Mouse (Mus musculus) lung, adult 18-20 months (tissue): ENCODE data around the gene Atpaf2.

Source experiments
- DNase-seq, 2 experiments: peaks; one replicate each; pipeline ENCODE4 v3.0.0; 2022; ENCODE audit warnings: mixed read lengths in 2 of 2

Atpaf2 gene

DNA sequence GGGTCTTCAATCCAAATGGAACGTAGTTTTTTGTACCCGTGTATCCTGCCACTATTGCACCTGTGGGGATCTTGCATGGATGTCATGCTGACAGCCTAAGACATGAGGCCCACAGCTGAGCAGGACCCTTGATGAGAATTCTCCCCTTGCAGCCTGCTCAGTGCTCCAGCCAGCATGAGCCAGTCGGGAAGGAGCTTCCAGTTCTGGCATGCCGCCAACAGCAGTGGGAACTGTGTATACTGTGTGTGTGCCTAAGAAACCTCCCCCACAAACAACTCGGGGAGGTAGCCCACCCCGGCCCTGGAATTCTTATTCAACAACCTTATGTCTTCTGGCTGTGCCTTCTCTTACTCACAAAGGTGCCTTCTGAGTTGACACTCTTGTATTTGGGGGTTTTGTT is 21.7 kb downstream of the Atpaf2 start:
- peak in 1 of 2 experiments; percentile 10 for DNase-seq

DNA sequence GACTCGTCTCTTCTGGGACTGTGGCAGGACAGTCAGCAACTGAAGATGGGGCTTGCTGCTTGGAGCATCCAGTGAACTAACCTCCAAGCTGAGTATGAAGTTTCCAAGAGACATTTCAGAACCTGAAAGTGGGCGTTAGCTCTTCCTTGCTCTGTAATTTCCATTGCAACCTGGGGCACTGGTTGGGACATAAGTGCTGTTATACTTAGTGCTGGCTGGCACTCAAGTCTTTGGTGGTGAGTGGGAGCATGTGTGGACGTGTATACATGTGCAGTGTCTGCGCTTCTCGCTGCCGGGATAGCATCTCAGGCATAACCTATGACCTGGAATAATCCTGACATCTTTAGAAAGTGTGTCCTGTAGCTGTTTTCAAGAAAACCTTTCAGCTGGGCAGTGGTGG is 26.9 kb downstream of the Atpaf2 start:
- DNase-seq = no peak

DNA sequence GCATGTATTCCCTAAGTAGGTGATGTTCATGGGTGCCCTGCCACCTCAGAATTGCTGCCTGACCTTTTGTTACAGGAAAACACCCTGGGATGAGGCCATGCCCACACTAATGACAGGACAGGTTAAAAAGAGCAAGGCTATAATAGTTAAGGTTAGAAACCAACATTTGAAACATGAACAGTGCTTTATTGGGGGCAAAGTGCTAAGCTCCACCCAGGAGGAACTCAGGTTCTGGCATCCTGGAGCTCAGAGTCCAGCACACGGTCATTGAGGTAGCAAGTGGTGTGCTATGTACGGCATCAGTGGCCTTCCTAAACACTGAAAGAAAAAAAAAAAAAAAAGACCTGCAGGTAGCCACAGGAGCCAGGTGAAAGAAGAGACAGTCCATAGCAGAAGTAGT is 30.3 kb downstream of the Atpaf2 start:
- DNase-seq = no peak

DNA sequence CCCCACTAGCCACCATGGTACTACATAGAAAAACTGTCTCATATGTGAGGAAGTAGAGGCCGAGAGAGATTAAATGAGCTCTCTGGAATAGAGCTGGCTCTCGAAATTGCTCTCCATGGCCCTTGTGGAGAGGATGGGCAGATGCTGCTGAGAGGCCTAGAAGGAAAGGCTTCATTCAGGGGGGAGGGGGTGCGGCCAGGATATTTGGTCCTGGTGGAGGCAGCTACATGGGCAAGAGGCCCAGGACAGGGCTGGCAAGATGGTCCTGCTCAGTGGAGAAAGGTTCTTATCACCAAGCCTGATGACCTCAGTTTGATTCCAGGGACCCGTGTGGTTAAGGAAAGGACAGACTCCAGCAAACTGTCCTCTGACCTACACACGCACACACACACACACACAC is 32.3 kb downstream of the Atpaf2 start:
- no peak for DNase-seq

DNA sequence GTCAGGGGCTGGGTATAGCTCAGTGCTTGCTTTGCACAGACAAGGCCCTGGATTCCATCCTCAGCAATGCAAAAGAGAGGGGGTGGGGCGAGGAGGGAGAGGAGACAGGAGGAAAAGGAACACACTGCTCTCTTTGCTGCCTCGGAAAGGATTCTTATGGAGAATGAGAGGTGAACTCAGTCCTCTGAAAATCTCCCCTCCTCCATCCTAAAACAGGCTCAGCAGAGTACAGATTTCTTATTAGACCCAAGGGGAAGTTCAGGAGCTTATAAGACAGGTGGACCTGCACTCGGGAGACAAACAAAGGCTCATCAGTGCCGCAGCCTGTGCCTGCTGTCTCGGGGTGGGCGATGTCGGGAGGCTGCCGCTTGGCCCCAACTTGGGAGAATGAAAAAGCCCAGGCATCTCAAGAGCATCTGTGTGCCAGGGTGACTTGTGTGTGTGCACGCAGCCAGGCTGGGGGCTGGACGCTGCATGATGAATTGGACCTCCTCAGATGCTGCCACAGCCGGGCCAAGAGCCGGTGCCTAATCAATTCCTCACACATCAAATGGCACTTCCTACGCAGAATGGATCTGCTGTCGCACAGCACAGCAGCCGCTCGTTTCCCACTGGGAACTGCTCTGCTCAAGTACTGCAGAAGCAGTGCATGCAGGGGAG is 33.4 kb downstream of the Atpaf2 start:
- DNase-seq = no peak

DNA sequence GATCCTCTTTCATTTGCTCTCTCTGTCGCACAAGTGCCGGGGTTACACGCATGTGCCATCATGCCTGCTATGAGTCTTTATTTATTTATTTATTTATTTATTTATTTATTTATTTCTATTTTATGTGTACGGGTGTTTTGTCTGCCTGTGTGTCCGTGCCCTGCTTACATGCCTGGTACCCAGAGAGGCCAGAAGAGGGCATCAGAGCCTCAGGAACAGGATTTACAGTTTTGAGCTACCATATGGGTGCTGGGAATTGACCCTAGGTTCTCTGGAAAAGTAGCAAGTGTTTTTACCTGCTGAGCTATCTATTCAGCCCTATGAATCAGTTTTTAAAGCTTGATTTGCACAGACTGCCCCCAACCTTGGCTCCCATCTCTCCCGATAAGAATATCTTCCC is 34.7 kb downstream of the Atpaf2 start:
- no peak for DNase-seq

DNA sequence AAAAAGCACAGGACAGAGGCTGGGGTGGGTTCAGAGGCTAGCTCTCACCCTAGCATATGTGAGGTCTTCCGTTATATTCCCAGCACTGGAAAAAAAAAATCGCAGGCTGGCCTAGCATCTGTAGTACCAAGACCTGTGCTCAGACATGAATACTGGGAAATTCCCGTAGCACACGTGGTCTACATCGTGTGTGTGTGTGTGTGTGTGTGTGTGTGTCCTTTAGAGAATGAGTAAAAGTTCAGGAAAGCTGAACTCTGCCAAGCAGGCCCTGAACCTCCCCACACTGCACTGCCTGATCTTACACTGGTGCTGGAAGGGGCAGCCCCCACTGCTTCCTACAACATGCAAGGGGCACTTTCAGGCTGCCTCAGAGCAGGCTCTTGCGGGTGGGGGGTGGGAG is 43.8 kb downstream of the Atpaf2 start:
- DNase-seq = no peak

DNA sequence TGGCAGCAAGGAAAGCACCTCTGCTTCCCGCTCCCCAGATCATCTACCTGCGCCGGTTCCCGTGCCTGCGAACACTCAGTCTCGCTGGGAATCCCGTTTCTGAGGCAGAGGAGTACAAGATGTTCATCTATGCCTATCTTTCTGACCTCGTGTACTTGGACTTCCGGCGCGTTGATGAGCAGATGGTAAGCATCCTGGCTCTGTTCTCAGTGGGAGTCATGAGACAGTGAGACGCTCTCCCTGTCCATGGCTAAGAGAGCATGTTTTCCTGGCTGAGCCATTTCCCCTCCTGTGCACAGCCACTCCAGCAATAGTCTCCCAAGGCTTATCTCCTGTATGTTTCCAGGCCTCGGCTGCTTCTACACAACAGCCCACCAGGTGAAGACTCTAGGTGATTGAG is 47.8 kb downstream of the Atpaf2 start:
- DNase-seq = no peak

DNA sequence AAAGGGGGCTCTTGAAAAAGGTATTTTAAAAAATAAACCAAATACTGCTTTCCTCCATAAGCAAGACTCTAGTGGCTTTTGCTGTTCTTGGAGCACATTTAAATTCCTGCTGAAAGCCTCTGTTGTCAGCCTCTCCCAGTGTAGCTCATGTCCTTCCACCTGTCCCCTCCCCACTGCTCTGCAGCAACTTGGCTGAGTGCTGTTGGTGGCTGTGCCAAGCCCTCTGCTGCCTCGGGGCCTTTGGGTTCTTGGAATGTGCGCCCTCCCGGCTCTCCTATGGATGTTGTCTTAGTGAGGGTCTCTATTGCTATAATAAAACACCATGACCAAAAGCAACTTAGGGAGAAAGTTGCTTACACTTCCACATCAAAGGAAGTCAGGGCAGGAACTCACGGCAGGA is 48.8 kb downstream of the Atpaf2 start:
- no peak for DNase-seq

DNA sequence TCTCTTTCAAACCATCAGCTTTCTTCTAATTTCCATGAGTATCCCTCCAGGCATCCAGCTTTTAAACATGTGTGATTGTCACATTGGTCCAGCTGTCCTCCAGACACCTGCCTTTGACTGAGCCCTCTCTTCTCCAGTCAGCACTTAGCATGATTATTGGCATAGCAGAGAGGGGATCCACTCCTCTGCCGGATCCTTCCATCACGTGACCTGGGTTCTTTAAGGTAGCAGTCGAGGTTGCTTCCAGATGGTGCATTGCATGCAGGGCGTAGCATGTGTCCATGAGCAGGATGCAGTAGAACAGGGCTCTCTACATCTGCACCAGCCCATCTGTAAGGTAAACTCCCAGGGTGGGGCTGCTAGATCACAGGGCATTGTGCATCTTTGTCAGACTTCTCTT is 49.3 kb downstream of the Atpaf2 start:
- DNase-seq = no peak

DNA sequence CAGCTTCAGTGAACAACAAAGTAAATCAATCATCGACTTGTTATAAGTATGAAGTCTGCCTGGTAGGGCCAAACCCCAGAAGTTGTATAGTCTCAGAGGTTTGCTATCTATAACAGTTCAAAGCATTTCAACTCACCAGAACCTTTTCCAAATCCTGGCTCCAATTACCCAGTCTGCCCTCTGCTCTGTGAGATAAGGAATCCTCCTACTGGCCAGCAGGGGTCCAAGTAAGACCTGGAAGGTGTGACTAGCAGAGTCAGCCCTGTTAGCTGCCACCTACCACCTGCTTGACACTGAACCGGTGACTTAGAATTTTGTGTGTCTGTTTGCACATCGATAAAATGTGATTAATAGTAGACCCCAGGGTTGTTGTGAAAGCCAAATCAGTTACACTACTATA is 51.0 kb downstream of the Atpaf2 start:
- no peak for DNase-seq

DNA sequence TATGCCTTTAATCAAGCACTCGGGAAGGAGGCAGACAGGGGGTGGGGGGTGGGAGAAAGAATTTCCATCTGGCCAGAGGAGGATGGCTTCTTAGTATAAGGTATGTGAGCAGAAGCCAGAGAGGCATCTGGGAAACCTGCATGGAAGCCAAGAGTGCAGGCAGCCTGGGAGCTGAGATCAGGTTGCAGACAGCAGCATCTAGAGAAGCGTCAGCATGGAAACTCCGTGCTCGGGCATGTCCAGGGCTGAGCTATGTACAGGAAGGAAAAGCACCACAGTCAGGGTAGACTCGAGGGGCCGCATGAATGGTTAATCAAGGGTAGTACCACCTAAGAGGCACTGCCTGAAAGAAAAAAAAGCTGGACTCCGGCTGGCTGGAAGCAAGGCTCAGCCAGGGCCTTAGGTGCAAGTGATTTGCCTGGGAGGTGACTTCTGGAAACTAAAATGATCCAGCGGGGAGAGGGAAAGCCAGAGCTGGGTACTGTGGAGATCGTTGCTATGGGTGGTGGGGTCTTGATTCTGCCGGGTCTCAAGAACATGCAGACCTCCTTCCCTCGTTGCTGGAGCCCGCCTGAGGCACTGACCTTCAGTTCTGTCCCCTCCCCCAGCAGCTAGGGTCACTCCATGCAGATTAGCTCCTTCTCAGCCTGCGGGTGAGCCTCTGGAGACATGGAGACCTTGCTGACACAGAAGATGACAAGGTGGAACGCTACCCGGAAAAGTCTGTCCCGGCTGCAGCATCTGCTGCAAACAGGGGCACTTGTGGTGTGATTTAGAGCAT is 51.8 kb downstream of the Atpaf2 start:
- DNase-seq = no peak

DNA sequence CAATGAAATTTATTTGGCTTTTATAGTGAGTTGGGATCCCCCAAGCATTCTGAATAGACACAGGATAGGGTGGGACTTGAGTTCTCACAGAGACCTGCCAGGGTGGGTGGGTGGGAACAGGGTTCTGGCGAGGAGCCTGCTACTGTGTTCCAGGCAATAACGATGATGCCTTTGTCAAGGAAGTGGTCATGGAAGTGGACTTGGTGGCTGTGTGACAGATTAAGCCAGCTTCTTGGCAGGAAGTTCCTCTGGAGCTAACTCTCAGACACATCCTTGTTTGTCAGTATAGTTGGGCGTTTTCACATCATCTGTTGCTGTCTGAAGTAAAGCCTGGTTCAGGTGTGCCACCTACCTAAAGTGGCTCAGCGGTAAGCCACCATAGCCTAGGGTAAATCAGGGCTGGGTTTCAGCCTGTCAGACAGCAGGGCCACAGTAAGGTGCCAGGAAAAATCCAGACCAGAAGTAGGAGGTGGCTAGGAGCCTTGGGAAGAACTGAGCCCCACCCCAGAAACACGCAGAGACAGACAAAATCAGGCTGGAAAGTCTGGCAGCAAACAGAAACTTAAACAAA is 57.5 kb downstream of the Atpaf2 start:
- peak; percentile 25 to 32 for DNase-seq

DNA sequence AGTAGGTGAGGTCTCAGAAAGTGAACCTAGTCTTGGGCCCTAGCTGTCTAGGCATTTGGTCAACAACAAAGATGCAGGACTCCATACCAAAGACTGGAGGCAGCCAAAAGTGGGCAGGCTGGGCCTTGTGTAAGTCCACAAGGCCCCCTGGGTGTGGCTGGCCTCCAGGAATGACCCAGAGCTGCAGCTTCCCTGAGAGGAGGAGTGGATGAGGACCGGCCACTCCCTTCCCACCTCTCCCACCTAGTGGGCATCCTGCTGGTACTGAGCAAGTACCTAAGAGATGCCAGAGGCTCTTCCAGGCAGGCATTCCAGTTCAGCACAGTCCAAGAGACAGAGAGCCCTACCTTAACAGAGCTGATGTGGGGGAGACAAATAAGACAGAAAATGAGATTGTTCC is 58.3 kb downstream of the Atpaf2 start:
- DNase-seq = no peak

DNA sequence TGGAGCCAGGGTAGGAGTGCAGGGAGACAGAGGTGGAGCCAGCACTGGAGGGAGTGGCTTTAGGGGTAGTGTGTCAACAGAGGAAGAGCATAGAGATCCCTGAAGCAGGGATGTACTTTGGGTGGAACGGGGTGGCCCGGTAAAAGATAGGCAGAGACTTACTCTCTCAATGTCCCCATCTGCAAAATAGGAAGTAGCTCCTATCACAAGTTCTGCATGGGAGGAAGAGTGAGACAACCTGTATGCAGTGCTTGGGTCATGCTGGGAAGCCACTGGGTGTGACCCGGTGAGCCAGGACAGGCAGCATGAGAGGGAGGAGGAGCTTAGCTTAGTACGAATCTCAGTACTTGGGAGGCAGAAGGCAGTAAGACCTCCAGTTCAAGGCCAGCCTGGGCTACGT is 59.1 kb downstream of the Atpaf2 start:
- DNase-seq = no peak

DNA sequence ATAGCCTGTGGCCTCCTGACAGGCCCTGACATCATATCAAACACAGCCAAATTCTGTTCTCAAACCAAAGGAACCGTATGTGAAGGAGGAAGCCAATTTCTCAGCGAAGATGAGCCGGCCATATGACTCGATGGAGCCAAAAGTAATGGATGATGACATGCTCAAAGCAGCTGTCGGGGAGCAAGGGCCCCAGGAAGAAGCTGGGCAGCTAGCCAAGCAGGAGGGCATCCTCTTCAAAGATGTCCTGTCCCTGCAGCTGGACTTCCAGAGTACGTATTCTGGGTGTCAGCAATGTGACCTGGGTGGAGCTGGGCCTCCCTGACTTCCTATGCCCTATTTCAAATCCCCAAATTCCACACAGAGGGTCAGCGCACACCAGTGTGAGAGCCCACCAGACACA is 59.7 kb downstream of the Atpaf2 start:
- no peak for DNase-seq

DNA sequence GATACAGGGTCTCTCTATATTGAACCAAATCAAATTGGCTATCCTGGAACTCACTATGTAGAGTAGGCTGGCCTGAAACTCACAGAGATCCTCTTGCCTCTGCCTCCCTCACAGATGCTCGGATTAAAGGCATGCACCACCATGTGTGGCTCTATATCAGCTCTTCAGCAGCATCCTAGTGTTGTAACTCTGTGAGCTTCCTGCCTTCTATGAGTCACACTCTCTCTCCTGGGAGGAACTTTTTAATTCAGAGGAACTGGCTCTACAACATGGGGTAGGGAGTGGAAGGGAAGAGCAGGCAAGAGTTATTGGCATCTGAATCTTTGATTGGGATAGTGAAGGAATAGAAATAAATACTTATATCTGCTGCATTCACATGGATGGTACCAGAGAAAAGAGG is 61.1 kb downstream of the Atpaf2 start:
- no peak for DNase-seq

DNA sequence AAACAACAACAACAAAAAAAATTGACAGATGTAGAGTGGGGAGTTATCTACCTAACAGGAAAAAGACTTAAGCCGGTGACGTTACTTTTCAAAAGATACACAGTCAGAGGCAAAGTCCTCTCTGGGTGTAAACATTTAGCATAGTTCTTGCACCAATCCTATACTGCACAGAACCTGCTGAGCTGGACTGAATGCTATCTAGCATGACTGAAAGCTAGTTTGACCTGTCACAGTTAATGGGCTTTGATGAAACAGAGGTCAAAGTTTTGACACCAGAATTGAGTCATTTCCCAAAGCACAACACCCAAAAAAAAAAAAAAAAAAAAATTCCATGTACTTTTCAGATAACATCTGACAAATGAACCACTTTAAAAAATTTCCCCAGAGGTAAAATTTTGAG is 62.3 kb downstream of the Atpaf2 start:
- DNase-seq = no peak

DNA sequence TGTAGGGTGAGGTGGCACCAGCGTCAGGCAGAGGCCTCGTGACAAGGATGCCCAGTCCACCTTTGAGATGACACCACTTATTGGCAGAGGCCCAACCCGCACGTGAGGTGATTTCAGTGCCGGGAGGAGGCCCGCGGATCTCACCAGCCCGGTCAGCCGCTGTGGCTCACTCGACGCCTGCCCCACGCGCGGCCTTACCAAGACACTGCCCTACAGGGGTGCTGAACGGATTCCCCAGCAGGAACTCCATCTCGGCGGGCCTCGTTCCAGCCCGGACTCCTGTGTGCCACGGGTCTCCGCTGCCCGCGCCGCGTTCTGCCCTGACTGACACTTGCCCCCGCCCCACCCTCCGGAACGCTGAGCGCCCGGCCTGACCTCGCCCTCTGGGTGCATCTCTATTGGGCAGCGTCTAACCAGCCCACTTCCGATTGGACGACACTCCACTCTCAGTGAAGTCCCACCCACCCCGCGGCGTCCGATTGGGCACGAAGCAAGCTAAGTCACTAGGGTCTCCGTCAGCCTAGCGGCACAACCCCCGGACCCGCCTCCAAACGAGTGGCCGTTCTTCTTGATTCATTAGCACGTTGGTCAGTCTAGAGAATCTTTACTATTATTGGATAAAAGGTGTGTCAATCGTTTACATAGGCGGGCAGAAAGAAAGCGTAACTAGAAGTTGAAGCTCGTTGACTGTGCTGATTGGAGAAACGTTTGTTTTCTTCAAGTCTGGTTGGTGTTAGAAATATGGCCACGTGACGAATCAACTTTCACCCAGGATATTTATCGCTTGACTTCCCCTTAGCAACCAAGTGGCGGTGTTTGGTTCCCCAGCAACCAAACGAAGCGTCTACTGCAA is 65.5 kb downstream of the Atpaf2 start, which contains the start of the genes Tom1l2 and Drc3:
TSS of gene Tom1l2 (minus strand) at position 347 of the 853 bp plus-strand sequence.
TSS of gene Drc3 (plus strand) at position 771 of the 853 bp plus-strand sequence.
- DNase-seq = peak; percentile 100

DNA sequence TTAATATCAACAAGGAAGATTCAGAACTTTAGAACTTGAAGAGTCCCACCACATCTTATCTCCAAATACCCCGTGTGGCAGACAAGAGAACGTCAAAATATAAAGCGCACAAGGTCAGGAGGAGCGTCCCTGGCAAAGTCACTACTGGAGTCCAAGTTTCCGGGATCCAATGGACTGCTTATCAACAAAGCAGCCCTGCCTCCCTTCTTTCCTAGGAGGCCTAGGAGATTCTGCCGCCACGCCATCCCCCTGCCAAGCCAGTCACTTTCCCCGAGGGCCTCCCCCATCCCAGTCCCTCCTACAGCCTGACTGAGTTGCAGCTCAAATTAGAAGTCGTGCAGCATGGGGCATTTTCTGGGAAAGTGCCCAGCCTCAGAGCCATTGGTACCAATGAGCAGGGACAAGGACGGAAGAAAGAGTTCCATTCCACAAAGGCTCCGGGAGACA is 66.3 kb downstream of the Atpaf2 start:
- peak in 1 of 2 experiments; percentile 20 for DNase-seq

DNA sequence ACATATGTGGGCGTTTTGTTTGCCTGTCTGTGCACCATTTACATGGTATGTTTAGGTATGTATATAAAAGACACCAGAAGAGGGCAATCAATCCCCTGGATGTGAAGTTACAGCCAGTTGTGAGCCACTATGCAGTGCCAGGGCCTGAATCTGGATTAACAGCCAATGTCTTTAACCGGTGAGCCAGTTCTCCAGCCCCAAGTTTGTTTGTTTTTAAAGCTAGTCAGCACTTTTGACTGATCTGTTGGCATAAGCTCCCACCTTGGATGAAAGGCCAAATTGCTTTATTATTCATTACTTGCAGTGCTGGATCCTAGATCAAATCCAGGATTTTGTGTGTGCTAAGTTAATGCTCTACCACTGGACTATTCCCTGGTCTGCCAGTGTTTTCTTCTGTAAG is 66.9 kb downstream of the Atpaf2 start:
- no peak for DNase-seq
